Mouse (Mus musculus) frontal cortex, postnatal 25 days (tissue): Measurements from ENCODE around the gene Ugt1a2.
"Not testable (repeated sequence)": the region's sequence is repeated elsewhere in the genome, so short reads cannot be mapped to it uniquely, and the experiment has no call there.

Source experiments
- DNase-seq, 2 experiments: peaks; one replicate each; pipeline ENCODE4 v3.0.0; 2022; ENCODE audit warnings: low spot score in 2 of 2

The Ugt1a2 gene

DNA sequence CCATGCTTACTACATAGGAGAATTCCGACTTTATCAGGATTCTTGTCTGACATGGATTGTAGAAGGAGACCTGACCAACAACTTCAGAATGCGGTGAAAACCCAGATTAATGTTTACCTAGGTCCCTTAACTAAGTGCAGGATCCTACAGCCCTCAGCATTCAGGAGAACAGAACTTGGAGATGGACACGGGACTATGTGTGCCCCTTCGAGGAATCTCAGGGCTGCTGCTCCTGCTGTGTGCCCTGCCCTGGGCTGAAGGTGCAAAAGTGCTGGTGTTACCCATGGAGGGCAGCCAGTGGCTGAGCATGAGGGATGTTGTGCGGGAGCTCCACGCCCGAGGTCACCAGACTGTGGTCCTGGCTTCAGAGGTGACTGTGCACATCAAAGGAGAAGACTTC is at the start of gene Ugt1a2:
Ugt1a2 (plus strand) TSS at position 146 of the 400 bp plus-strand sequence.
- no peak for DNase-seq

DNA sequence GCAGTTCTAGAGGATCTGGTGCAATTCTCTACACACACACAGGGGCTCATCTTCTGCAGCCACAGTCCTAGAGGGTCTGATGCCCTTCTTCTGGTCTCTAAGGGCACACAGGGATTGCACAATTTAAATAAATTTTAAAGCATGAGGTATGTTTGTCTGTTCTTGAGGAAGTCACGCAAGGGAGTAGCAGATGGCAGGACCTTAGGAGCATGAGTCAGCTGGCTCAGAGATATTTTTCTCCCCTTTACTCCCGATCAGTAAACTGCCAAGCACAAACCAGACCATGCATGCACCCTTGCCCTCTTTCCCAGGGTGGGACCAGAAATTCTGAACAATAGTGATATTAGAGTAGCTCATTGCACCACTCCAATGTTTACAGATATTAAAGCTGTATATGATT is 42.0 kb upstream of the Ugt1a2 start:
- DNase-seq, result no peak

DNA sequence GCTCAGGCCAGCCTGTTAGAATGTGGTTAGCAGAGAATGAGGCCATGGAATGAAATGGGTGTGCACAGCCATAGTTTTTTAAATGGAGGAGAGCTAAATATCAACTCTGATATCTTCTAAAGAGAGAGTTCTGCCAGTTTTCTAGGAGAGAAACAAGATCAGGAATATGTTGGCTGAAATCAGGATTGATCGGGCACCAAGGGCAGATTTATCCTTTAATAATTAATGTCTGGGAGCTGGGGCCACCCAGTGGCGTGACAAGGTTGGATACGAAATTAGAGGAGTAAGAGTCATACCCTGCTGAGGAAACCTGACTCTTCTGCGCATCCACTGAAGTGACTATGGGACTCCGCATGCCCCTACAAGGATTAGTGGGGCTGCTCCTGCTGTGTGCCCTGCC is 34.7 kb upstream of the Ugt1a2 start, which contains the start of gene Ugt1a5:
Ugt1a5 (plus strand) TSS at position 302 of the 400 bp plus-strand sequence.
- no peak for DNase-seq

DNA sequence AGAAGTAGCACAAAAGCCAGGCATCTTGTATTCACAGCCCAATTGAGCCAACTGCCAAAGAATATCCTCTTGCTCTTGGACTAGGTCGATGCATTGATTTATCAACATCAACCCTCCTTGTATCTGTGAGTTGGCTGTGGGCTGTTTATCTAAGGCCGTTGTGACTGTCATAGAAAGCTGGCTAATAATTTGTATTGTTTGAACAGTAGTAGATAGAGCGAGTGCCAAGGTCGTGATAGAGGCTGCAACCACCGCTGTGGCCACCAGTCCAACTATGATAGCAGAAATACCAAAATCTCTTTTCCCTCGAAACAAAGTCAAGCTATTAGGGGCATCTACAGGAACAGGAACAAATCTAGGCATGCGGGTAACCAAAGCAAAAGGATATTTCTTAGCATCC is 28.2 kb upstream of the Ugt1a2 start:
- not testable (repeated sequence) for DNase-seq

- no peak for DNase-seq
These were observed 20.7 kb upstream of the Ugt1a2 start for GRCm38 (mm10) chr1:88179657-88180056.

- DNase-seq, result no peak
These were observed 14.0 kb upstream of the Ugt1a2 start for GRCm38 (mm10) chr1:88186325-88186935.

DNA sequence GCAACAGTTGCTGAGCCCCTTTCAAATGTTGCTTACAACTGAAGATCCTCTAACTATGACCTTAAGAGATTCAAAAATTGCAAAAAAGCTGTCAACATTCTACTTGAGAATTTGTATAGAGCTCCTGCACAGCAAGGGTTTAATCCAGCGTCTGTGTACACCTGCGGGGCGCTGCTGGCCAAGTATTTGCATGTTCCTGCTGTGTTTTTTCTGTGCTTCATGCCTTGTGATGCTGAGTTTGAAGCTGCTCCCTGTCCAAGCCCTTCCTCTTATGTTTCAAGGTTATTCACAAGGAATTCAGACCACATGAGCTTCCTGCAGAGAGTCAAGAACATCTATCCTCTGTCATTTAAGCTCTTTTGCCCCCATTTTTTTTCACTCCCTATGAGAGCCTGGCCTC is 8.3 kb upstream of the Ugt1a2 start:
- DNase-seq, result no peak

- no peak for DNase-seq
These were observed 4.7 kb upstream of the Ugt1a2 start for GRCm38 (mm10) chr1:88195687-88196086.

DNA sequence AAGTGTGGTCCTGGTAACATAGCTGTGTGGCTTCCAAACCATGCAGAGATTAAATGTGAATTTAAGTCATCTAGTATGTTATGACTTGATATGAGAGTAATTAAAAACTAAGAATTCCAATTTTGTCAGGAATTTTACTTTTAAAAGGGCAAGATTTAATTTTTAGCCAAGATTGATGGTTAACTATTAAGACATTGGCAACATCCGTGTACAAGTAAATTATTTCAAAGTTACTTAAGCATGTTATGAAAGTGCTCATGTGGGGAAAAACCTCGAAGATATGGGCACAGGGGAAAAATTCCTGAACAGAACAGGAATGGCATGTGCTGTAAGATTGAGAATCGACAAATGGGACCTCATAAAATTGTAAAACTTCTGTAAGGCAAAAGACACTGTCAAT is 3.0 kb upstream of the Ugt1a2 start:
- no peak for DNase-seq

- no peak for DNase-seq
These were observed 405 bp upstream of the Ugt1a2 start for GRCm38 (mm10) chr1:88199996-88200395.

DNA sequence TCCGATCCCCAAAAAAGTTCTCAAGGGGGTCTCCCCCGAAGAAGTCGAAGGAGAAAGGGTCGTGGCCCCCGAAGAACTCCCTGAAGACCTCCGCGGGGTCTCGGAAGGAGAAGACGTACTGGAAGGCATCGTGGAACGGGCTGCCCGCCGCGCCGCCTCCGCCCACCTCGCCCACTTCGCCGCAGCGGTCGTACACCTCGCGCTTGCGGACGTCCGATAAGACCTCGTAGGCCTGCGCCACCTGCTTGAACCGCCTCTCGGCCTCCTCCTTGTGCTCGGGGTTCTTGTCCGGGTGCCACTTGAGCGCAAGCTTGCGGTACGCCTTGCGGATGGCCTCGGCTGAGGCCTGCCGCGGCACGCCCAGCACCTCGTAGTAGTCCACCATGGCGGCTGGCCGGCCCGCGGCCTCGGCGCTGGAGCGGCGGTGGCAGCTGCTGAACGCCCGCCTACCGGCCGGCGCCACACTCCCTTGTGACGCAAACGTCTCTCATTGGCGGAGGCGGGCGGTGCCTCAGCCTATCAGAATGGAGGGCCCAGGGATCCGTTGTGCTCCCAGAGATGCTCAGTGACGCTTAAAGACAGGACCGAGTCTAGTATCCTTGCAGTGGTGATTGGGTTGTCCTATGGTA is 5.0 kb downstream of the Ugt1a2 start, which contains the start of gene Dnajb3:
Dnajb3 (minus strand) TSS at position 489 of the 629 bp plus-strand sequence.
- peak; percentile 65 to 80 for DNase-seq

- DNase-seq, result no peak
These were observed 6.6 kb downstream of the Ugt1a2 start for GRCm38 (mm10) chr1:88206843-88207479.

DNA sequence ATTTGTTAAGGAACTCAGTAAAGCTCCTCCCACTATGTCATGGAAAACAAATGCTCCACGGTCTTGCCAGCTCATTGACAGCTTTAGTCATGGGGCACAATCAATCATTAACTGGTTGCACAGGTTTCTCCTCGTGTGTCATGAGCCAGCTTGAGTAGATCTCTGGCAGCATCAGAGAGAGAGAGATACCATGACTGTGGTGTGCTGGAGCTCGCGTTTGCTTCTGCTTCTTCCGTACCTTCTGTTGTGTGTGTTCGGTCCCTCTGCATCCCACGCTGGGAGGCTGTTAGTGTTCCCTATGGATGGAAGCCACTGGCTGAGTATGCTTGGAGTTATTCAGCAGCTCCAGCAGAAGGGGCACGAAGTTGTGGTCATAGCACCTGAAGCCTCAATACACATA is 11.4 kb downstream of the Ugt1a2 start, which contains the start of gene Ugt1a1:
Ugt1a1 (plus strand) TSS at position 148 of the 400 bp plus-strand sequence.
- DNase-seq, result no peak

DNA sequence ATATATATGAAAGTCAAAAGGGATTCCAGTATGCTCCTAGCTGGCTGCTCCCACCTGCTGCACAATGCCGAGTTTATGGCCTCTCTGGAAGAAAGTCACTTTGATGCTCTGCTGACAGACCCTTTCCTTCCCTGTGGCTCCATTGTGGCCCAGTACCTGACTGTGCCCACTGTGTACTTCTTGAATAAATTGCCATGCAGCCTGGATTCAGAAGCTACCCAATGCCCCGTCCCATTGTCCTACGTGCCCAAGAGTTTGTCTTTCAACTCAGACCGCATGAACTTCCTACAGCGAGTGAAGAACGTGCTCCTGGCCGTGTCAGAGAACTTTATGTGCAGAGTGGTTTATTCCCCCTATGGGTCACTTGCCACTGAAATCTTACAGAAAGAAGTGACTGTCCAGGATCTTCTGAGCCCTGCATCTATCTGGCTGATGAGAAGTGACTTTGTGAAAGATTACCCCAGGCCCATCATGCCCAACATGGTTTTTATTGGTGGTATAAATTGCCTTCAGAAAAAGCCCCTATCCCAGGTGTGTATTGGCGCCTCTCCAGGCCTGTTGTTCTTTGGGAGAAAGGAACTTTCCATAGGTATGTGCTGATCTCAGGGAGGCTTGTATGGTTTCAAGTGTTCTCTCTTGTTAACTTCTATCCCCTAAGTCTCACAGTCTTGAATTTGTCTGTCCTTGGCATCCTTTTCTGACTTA is 12.1 kb downstream of the Ugt1a2 start:
- no peak for DNase-seq

DNA sequence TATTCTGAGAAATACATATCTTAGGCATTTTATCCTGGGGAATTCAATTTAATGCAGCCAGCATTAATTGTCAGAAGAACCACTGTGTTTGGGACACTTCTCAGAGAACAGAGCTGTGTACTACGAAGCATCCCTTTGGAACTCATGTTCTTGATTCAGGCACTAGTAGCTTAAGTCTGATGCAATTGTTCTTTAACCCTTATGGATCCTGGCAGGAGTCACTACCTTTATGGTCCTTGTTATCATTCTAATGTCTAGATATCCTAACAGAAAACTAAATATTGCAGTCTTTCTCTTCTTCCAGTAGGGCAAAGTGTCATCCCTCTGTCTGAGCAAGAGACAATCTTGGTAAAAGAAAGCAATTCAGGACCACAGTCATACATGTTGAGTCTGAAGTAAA is 12.7 kb downstream of the Ugt1a2 start:
- no peak for DNase-seq

DNA sequence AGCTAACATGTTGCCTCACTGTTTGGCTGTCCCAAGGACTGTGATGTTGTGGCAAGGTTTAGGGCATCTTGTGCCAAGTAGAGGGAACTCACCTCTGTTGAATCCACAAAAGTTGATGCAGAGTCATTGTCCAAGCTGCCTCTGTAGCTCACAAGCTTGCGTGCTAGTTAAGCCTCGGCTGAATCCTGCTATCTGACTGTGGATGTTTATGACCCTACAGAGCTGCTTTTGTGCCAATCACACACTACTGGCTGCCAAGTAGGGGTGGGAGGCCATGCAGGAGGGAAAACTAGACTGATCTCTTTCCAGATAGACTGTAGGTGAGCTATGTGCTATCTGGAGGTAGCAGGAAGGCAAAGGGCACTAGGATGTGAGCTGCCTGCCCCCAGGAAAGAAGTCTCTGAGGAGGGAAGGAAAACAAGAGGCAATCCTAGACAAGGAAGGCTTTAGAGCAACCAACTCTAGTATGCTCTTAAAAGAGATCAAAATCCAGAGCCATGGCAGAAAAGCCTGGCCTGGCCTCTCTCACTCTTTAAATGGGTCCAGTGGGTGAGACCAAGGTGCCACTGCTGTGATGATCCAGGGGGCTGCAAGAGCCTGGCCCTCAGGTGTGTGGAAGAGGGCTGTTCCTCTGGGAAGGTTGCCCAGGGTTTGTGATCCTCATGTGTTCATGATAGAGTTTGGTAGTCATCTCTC is 13.5 kb downstream of the Ugt1a2 start:
- no peak for DNase-seq

- DNase-seq, result no peak
These were observed 14.1 kb downstream of the Ugt1a2 start for GRCm38 (mm10) chr1:88214462-88214952.

DNA sequence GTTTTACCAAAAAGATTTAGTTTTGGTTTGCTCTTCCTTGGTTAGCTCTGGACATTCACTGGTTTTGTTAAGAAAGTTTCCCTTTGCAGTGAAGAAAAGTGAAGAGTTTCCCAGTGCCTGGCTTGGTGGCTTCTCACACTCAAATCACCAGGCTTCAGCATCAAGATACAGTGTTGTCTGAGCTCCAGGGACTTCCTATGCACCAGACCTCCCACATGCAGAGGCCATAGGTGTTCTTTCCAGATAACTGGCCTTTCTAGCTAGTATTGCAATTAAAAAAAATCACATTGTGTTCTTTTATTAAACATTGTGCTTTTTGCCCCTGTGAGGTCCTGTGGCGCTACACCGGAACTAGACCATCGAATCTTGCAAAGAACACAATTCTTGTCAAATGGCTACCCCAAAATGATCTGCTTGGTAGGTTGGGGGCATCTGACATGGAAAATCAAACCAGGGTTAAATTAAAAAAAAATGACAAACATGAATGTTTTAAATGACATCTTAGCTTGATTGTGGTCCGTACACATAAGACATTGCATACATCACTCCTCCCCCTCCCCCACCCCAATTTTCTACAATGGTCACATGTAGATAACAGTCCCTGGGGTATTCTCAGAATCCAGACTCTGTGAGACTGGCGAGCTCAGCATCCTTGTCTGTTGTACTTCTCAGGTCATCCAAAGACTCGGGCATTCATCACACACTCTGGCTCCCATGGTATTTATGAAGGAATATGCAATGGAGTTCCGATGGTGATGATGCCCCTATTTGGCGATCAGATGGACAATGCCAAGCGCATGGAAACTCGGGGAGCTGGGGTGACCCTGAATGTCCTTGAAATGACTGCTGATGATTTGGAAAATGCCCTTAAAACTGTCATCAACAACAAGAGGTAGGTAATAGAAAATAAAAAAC is 15.3 kb downstream of the Ugt1a2 start:
- DNase-seq, result no peak

DNA sequence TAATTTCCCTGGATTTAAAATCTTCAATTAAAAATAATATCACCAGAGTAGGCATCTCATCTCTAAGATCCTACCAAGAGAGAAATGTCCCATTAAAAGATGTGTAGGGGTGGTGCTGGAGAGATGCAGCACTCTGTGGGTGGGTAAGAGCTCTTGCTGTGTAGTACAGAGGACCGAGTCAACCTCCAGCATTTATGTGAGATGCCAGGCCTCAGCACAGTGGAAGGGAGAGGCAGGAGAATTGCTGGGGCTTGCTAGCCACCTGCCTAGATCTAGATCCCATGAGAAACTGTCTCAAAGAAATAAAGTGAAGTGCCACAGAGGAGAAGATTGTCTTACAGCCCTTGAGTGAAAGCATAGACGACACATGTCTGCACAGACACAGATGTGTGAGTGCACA is 16.1 kb downstream of the Ugt1a2 start:
- DNase-seq, result no peak

DNA sequence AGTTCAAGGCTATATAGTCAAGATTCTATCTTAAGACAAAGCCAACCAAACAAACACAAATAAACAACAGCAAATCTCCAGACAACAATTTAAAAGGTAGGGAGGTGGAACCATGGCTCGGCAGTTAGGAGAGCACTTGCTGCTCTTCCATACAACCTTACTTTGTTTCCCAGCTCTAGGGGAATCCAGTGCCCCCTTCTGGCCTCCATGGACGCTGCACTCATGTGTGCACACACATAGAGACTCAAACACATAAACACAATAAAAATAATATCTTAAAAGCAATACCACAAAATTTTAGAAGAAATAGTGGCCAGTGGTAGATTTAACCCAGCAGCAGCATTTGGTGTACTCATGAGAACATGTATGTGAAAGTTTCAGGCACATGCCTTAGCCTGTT is 16.7 kb downstream of the Ugt1a2 start:
- no peak for DNase-seq

DNA sequence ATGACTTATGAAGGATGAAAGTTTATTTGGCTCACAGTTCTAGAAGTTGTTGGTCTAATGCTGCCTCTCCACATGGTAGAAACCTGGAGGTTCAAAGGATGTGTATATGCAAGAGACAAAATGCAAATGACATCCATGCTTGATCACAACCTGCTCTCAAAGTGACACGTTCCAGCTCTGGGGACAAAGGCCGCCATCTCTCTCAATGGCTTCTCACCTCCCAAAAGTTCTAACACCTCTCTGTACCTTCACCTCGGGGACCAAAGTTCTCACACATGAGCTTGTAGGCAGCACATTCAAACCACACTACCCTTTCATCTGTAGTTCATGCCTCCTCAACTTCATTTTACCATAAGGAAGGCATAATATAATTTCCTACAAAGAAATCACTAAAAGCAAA is 17.2 kb downstream of the Ugt1a2 start:
- no peak for DNase-seq
